Mouse (Mus musculus) retina, adult 2 months (tissue): Measurements from ENCODE around the gene Smc6.

Source experiments
- DNase-seq: peaks from one replicate; pipeline ENCODE4 v3.0.0-alpha.2; 2012; ENCODE audit warnings: low read depth, low spot score

The Smc6 gene

GRCm38 (mm10) chr12:11265382-11266281 lies at the start of gene Smc6, which contains the start of gene Gen1:
Smc6 (plus strand) TSS chr12:11265886.
Gen1 (minus strand) TSS chr12:11265801.
- peak; percentile 90 for DNase-seq

- DNase-seq: no peak
Measured at GRCm38 (mm10) chr12:11216454-11216853, 49.2 kb upstream of the Smc6 start.

GRCm38 (mm10) chr12:11217726-11218250 lies 47.9 kb upstream of the Smc6 start:
- no peak for DNase-seq

- no peak for DNase-seq
Measured at GRCm38 (mm10) chr12:11221524-11222330, 44.0 kb upstream of the Smc6 start.

- no peak for DNase-seq
Measured at GRCm38 (mm10) chr12:11222566-11222965, 43.1 kb upstream of the Smc6 start.

- no peak for DNase-seq
Measured at GRCm38 (mm10) chr12:11223090-11223489, 42.6 kb upstream of the Smc6 start.

GRCm38 (mm10) chr12:11224722-11225121 lies 41.0 kb upstream of the Smc6 start:
- DNase-seq: no peak

- no peak for DNase-seq
Measured at GRCm38 (mm10) chr12:11226123-11226522, 39.6 kb upstream of the Smc6 start.

- DNase-seq: no peak
Measured at GRCm38 (mm10) chr12:11226529-11227268, 39.0 kb upstream of the Smc6 start.

GRCm38 (mm10) chr12:11230267-11230666 lies 35.4 kb upstream of the Smc6 start:
- no peak for DNase-seq

- no peak for DNase-seq
Measured at GRCm38 (mm10) chr12:11235996-11236395, 29.7 kb upstream of the Smc6 start.

- no peak for DNase-seq
Measured at GRCm38 (mm10) chr12:11247460-11247859, 18.2 kb upstream of the Smc6 start.

GRCm38 (mm10) chr12:11250322-11250721 lies 15.4 kb upstream of the Smc6 start:
- no peak for DNase-seq

GRCm38 (mm10) chr12:11264895-11265294 lies 791 bp upstream of the Smc6 start:
- DNase-seq: no peak

- no peak for DNase-seq
Measured at GRCm38 (mm10) chr12:11266282-11266985, 748 bp downstream of the Smc6 start.

- no peak for DNase-seq
Measured at GRCm38 (mm10) chr12:11267030-11267429, 1.3 kb downstream of the Smc6 start.

- DNase-seq: no peak
Measured at GRCm38 (mm10) chr12:11272568-11272967, 6.9 kb downstream of the Smc6 start.

- no peak for DNase-seq
Measured at GRCm38 (mm10) chr12:11273185-11273584, 7.5 kb downstream of the Smc6 start.

- no peak for DNase-seq
Measured at GRCm38 (mm10) chr12:11276632-11277031, 10.9 kb downstream of the Smc6 start.

GRCm38 (mm10) chr12:11277207-11277606 lies 11.5 kb downstream of the Smc6 start:
- no peak for DNase-seq

GRCm38 (mm10) chr12:11279886-11280285 lies 14.2 kb downstream of the Smc6 start:
- DNase-seq: no peak
